Mouse (Mus musculus) thymus, postnatal 4 days (tissue): ENCODE measurements around the gene Fam193a.

ENCODE experiments used
- DNase-seq: peaks from one replicate; pipeline ENCODE4 v3.0.0; 2021

The Fam193a gene

DNA sequence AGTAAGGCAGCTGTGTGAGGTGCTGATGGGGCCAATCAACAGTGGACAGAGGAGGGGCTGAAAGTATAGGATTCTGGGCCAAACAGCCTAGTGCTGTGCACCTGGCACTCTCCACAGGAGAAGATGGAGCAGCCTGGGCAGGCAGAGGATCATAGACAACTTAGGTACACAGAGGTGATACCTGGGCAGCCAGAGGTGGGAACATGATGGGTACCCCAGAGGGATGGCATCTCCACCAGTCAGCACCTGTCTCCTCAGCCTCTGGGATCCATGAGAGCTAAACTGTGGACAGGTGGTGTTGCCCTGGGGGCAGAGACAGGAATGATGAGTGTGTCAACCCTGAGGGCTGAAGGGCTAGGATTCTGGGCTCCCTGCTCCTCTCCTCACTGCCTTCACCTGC is 154.8 kb downstream of the Fam193a start:
- peak; percentile 11 for DNase-seq

DNA sequence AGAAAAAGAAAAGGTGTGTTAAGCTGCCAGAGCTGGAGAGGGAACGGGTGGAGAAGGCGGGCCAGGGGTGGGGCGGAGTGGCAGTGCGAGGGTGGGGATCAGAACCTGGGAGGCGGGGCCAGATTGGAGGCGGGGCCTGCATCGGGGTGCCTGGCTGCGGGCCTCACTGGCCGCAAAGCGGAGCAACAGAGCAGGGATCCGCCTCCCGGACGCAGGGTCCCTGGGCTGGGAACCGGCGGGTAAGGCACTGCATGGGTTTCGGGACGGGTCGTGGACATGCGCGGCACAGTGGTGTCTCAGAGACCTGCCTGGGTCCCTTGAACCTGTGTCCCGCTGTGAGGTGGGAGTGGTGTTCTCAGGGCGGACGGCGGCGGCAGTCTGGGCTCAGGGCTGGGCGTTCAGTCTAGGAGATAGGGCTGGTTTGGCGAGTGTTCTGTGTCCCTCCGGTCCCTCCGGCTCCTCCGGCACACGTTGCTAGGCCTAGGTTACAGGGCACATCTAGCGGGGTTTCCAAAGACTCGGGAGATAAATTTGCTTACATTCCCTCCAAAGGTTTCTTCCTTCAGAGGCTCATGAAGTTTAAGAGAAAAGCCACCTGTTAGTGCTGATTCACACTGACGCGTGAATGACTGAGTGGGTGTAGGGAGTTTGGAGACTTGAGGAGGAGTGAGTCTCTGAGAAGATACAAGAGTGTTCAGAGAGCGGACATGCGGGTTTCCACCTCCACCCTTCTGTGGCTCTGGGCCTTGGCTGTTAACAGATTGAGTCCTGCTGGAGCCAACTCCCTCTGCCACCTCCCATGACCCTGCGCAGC is 156.1 kb downstream of the Fam193a start, which contains the start of gene Sh3bp2:
Gene Sh3bp2 (plus strand): TSS at position 176 of the 814 bp plus-strand sequence.
- DNase-seq, result peak; percentile 99

DNA sequence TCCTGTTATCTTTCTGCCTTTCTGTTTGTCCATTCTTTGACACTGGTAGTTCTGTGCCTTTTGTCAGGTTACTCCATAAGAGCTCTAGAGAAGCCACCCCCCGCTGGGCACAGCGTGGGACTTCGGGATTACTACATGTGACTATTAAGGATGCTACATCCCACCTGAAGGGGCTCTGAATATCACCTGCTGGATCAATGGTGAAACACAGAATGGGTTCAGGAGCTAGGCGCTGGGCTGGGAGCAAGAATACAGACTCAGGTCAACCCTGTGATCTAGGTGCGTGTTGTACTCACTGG is 156.7 kb downstream of the Fam193a start:
- DNase-seq, result no peak

DNA sequence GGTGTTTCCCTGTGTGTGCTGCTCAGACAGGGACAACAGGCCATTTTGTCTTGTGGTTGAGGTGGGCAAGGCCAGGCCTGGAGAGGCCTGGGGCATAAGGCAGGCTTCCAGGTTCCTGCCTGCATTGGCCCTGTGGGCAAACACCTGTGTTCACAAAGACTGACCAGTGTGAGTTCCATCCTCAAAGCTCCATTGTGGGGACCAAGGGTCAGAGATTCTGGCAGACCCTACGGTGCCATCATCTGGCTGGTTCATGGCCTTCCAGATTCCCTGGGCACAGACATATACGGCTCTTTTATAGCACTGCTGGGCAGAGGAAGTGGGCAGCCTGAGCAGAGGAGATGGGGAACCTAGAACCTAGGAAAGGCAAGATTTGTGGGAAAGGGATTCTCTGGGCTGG is 157.6 kb downstream of the Fam193a start:
- no peak for DNase-seq

DNA sequence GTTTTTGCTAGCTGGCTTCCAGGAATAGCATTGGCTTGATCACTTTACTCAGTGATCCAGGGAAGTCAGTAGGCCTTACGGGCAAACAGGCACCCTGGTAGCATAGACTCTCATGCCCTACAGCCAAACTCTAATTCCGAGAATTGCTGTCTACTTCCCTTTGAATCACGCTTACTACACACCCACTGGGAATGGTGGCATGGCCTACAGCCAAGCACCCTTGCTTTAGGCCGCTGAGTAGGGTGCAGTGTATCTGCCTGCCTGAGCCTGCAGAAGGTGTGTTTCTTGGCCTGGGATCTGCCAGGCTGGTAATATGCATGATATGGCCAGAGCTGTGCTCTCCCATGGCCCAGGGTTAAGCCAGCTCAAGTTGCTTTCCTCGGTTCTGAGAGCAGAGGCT is 159.0 kb downstream of the Fam193a start:
- DNase-seq, result no peak

DNA sequence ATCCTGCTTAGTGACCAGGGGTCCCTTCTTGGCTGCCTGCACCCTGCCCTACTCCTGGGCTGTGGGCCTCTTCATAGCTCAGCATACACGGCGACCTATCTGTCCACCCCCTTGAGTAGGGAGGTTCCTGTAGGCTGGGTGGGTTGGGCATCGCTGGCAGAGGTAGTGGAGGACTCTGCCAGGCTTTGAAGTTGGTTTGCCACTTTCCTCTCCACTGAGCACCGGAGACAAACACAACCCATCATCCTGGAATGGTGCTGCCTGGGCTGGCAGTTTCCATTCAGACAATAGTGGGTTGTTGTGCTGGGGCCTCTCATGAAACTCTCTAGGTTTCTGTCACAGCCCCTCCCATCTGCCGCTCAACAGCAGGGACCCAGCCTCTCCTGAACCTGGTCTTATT is 160.4 kb downstream of the Fam193a start:
- DNase-seq, result no peak

DNA sequence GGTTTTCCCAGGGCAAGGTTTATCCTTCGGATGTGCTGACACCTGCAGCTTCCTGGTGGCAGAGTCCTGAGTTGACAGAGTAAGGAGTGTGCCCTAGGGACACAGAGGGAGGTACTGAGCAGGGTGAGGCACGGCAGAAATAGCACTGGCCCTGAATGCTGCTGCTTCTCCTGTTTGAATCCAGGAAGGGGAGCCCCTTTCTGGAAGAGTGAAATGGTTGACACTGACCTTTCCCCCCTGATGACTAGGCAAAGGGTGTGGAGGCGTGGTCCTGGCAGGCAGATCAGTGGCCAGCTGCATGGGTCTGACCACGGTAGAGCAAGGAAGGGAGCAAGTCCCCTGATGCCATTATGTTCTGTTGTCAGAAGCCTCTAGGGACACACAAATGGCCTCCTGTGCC is 161.0 kb downstream of the Fam193a start:
- DNase-seq, result no peak

DNA sequence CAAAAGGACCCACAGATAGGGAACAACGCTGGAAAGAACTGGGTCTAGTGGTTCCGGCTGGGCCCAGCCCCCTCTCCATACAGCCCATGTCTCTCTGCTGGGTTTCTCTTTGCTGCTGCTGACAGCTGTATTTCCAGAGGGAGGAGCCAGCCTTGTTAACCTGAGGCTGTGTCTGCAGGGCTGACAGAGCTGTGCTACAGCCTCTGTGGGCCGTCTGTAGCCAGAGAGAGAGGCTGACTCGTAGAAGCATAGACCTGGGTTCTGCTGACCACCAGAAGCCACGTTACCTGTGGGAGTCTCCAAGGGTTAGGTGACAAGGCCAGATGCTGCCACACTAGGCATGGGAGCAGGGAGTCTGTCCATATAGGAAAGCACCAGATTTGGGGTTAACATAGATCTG is 163.3 kb downstream of the Fam193a start:
- DNase-seq, result no peak

DNA sequence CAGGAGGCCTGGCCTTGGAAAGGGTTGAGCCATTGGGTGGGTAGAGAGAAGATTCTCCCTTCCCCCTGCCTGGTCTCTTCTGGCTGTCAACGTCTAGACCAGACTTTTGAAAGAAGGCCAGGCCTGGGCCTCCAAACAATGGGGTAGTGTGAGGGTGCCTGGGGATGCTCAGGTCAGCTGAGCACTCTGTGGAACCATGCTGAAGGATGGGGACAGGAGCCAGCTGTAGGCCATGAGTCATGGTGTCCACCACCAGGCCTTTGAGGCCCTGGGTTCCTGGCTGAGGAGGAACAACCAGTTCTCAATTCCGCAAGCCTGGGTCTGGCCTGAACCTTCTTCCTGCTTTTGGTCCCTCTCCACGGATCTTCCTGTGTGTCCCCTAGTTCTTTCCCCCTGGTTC is 164.1 kb downstream of the Fam193a start:
- no peak for DNase-seq

DNA sequence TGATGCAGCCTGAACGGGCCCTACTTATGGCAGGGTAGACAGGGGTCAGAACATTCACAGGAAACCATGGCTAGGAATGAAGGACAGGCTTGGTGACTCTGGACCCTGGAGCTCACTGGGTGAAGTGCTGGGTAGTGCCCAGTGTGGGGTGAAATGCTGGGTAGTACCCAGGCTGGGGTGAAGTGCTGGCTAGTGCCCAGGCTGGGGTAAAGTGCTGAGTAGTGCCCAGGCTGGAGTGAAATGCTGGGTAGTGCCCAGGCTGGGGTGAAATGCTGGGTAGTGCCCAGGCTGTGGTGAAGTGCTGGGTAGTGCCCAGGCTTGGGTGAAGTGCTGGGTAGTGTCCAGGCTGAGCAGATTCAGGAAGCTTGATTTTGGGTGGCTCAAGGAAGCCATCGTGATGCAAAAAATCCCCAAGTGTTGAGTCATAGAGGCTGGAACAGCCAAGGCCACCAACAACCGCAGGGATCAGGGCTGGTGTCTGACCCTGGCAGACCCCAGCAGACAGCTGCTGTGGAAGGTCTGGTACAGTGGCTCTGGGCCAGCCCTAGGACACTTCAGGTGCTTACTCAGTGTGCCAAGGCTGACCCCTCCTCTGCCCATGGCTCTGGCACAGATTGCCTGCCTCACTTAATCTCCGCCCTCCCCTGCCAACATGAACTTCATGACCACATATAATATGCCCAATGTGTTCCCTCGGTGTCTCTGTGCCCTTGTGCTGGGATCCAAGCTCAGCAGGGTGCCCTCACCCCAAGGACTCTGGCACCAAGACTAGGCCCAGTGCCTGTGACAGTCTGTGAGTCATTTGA is 165.2 kb downstream of the Fam193a start:
- DNase-seq, result no peak

DNA sequence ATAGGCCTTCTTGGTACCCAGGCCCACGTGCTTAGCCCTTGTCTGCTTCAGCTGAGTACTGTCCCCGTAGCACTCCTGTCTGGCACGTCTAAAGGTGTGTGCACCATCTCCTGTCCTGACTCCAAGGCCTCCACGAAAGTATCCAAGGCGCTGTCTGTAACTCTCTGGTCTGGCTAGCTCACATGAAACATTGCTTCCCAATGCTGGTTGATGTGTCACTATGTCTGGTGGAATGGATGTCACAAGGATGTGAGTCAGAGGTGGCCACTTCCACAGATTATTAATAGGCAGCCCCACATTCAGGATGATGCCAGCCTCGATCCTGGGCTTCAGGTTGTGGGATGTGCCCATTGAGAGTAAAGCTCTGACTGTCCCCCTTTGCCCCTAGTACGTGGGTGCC is 166.1 kb downstream of the Fam193a start:
- no peak for DNase-seq
